9 mouse cellular contexts compared by ENCODE assay signal in genomic region chr7:65319047-65319725, GRCm38 (mm10).
DNase-seq lines count a peak whose midpoint lies in the region; ATAC-seq and TF ChIP-seq lines count a peak whose summit lies in the region.
"Had no signal": no experiment of that assay in that cellular context is flagged by ENCODE, and none has a peak within 500 bp of the region (broad histone marks: within the 10 kb centered on the region; RNA-seq: fewer than 3 reads in every experiment).

No protein-coding gene starts in this region.

- 71% methylated on average over 5 of the region's 5 CpGs for WGBS in cerebellum, adult 2 months
- 72% methylated on average over 5 of the region's 5 CpGs for WGBS in forebrain, embryonic 16.5 days
- WGBS in intestine, embryonic 16.5 days = 72% methylated on average over 5 of the region's 5 CpGs
- 71% methylated on average over 5 of the region's 5 CpGs for WGBS in midbrain, embryonic 16.5 days

- no peak overlapping the region for H3K27ac ChIP-seq in cerebellum, adult 2 months (ENCODE audit: insufficient read depth, low read length)
- no peak overlapping the region for H3K27ac ChIP-seq in forebrain, embryonic 16.5 days (ENCODE audit: low read length)
- no peak overlapping the region for H3K27ac ChIP-seq in intestine, embryonic 16.5 days (ENCODE audit: low read length)
- no peak overlapping the region for H3K27ac ChIP-seq in midbrain, embryonic 16.5 days (ENCODE audit: low read length)
- H3K27ac ChIP-seq: embryonic facial prominence, embryonic 15.5 days had no signal

- peak; percentile 87 for ATAC-seq in forebrain, embryonic 16.5 days
- ATAC-seq in intestine, embryonic 16.5 days = peak; percentile 72
- peak; percentile 83 for ATAC-seq in midbrain, embryonic 16.5 days

- H3K9ac ChIP-seq in forebrain, embryonic 16.5 days (replicated peaks; ENCODE audit: low read depth, low read length) = no peak overlapping the region
- no peak overlapping the region for H3K9ac ChIP-seq in intestine, embryonic 16.5 days (ENCODE audit: low read depth, low read length)
- no peak overlapping the region for H3K9ac ChIP-seq in midbrain, embryonic 16.5 days (ENCODE audit: low read depth, low read length)
- H3K9ac ChIP-seq: embryonic facial prominence, embryonic 15.5 days had no signal

- intact Hi-C loops in left cerebral cortex, postnatal 36 days (cut with DNase I) = loop anchor here (5.0 kb wide), 2 partner anchors 198 to 298 kb away; no protein-coding TSS in a partner anchor

- DNase-seq in urinary bladder, postnatal 14 days (ENCODE audit: low spot score) = peak; percentile 75
- no peak for DNase-seq in urinary bladder, postnatal 10 days (ENCODE audit: low spot score)
- peak; percentile 48 to 62 for DNase-seq in cerebellum, adult 2 months
- DNase-seq in left cerebral cortex, postnatal 36 days (ENCODE audit: low spot score in 2 of 2) = peak; percentile 57 to 70
- peak; percentile 22 for DNase-seq in telencephalon, adult 2 months (ENCODE audit: low read depth, low spot score)

- H3K36me3 ChIP-seq in forebrain, embryonic 16.5 days (ENCODE audit: control insufficient read depth, insufficient read depth) = peaks cover 5% of the 10 kb centered on the region; the same call in 1 of the 2 replicates
- H3K36me3 ChIP-seq in intestine, embryonic 16.5 days (ENCODE audit: control insufficient read depth, insufficient read depth, low read length) = peaks cover 4% of the 10 kb centered on the region
- peaks cover 7% of the 10 kb centered on the region; the same call in 1 of the 2 replicates for H3K36me3 ChIP-seq in midbrain, embryonic 16.5 days (ENCODE audit: control insufficient read depth, insufficient read depth, low read length)

- peak; percentile 60; the same call in 1 of the 2 replicates for TF ChIP-seq CTCF in cerebellum, adult 2 months (IDR thresholded peaks at IDR 0.05; ENCODE audit: borderline replicate concordance, insufficient read depth, low read depth, low read length)

- H3K4me1 ChIP-seq in cerebellum, adult 2 months (ENCODE audit: control insufficient read depth, insufficient read depth, low read length) = no peaks in the 10 kb centered on the region
- no peaks in the 10 kb centered on the region for H3K4me1 ChIP-seq in forebrain, embryonic 16.5 days (replicated peaks; ENCODE audit: control insufficient read depth, insufficient read depth, low read length)
- H3K4me1 ChIP-seq in intestine, embryonic 16.5 days (ENCODE audit: control insufficient read depth, insufficient read depth, low read length) = no peaks in the 10 kb centered on the region
- no peaks in the 10 kb centered on the region for H3K4me1 ChIP-seq in midbrain, embryonic 16.5 days (ENCODE audit: control insufficient read depth, insufficient read depth, low read length)
- H3K4me1 ChIP-seq: embryonic facial prominence, embryonic 15.5 days had no signal

- no peaks in the 10 kb centered on the region for H3K9me3 ChIP-seq in forebrain, embryonic 16.5 days (ENCODE audit: control insufficient read depth, low read length)
- H3K9me3 ChIP-seq in intestine, embryonic 16.5 days (ENCODE audit: control insufficient read depth, low read length) = no peaks in the 10 kb centered on the region
- no peaks in the 10 kb centered on the region for H3K9me3 ChIP-seq in midbrain, embryonic 16.5 days (replicated peaks; ENCODE audit: control insufficient read depth, low read length, poor library complexity, severe bottlenecking)
- H3K9me3 ChIP-seq: embryonic facial prominence, embryonic 15.5 days had no signal

- no peak for TF ChIP-seq POLR2A in cerebellum, adult 2 months (IDR thresholded peaks at IDR 0.05; ENCODE audit: borderline replicate concordance, insufficient read depth, low read length)

- H3K4me2 ChIP-seq in forebrain, embryonic 16.5 days (ENCODE audit: low read length) = no peak overlapping the region
- no peak overlapping the region for H3K4me2 ChIP-seq in intestine, embryonic 16.5 days (ENCODE audit: low read depth, low read length)
- H3K4me2 ChIP-seq in midbrain, embryonic 16.5 days (ENCODE audit: low read length) = no peak overlapping the region
- H3K4me2 ChIP-seq: embryonic facial prominence, embryonic 15.5 days had no signal

- H3K27me3 ChIP-seq in cerebellum, adult 2 months (ENCODE audit: control insufficient read depth, insufficient read depth, low read length) = no peaks in the 10 kb centered on the region
- no peaks in the 10 kb centered on the region for H3K27me3 ChIP-seq in forebrain, embryonic 16.5 days (replicated peaks; ENCODE audit: control insufficient read depth, insufficient read depth, low read length)
- H3K27me3 ChIP-seq in intestine, embryonic 16.5 days (replicated peaks; ENCODE audit: control insufficient read depth, insufficient read depth, low read length) = no peaks in the 10 kb centered on the region
- H3K27me3 ChIP-seq in midbrain, embryonic 16.5 days (ENCODE audit: control insufficient read depth, insufficient read depth, low read depth, low read length) = no peaks in the 10 kb centered on the region
- H3K27me3 ChIP-seq: embryonic facial prominence, embryonic 15.5 days had no signal

- no peak overlapping the region for H3K4me3 ChIP-seq in cerebellum, adult 2 months (replicated peaks; ENCODE audit: insufficient read depth, low read depth, low read length)
- no peak overlapping the region for H3K4me3 ChIP-seq in forebrain, embryonic 16.5 days (replicated peaks; ENCODE audit: low read length)
- H3K4me3 ChIP-seq in intestine, embryonic 16.5 days (ENCODE audit: low read length) = no peak overlapping the region
- H3K4me3 ChIP-seq in midbrain, embryonic 16.5 days (ENCODE audit: low read depth, low read length) = no peak overlapping the region
- H3K4me3 ChIP-seq: embryonic facial prominence, embryonic 15.5 days had no signal
